Mouse (Mus musculus): ENCODE results near the gene Cir1. TPM values are rescaled to one million over a fixed set of nuclear protein-coding genes. Genes with fewer than 3 reads are reported as not detected.

Gene Cir1
- polyA plus RNA-seq, 1 experiment from 2014 or later: 19.6 TPM

DNA sequence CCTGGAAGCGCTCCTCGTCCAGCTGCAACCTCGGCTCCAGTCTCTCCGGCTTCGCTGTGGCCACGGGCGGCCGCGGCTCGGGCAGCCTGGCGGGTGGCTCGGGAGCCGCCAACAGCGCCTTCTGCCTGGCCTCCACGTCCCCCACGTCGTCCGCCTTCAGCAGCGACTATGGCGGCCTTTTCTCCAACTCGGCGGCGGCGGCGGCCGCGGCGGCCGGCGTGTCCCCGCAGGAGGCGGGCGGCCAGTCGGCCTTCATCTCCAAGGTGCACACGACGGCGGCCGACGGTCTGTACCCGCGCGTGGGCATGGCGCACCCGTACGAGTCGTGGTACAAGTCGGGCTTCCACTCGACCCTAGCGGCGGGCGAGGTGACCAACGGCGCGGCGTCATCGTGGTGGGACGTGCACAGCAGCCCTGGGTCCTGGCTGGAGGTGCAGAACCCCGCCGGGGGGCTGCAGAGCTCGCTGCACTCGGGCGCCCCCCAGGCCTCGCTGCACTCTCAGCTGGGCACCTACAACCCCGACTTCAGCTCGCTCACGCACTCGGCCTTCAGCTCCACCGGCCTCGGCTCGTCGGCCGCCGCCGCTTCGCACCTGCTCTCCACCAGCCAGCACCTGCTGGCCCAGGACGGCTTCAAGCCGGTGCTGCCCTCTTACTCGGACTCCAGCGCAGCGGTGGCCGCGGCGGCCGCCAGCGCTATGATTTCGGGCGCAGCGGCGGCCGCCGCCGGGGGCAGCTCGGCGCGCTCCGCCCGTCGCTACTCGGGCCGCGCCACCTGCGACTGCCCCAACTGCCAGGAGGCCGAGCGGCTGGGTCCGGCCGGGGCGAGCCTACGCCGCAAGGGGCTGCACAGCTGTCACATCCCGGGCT, 39.0 kb downstream of the Cir1 start:
- Histone ChIP-seq H3K4me2 (replicated peaks; ENCODE audit: low read depth) (peak overlapping the region; percentile 51), H3K4me3 (ENCODE audit: low read depth, low read length) (peak overlapping the region; percentile 34), H3K27me3 (ENCODE audit: control insufficient read depth, insufficient read depth, low read length) (peaks cover 13% of the 10 kb centered on the region), H3K9me3 (ENCODE audit: control insufficient read depth, low read length) (no peaks in the 10 kb centered on the region), H3K27ac (replicated peaks) (no peak overlapping the region), H3K4me1 (replicated peaks; ENCODE audit: control insufficient read depth, insufficient read depth) (0 out of 2 replicates have a peak, but pooled peaks cover 4% of the 10 kb centered on the region), H3K36me3 (ENCODE audit: control insufficient read depth, insufficient read depth, low read length) (no peaks in the 10 kb centered on the region), H3K9ac (ENCODE audit: low read length) (no peak overlapping the region)
- TF ChIP-seq EP300 (optimal IDR thresholded peaks at IDR 0.05) (no peak), CTCF (IDR thresholded peaks at IDR 0.05; ENCODE audit: low read depth) (no peak)
- peak; percentile 35 for ATAC-seq (ENCODE audit: low FRiP score, low TSS enrichment)
- WGBS: under 1% methylated on average over 84 of the region's 110 CpGs
- DNase-seq (ENCODE audit: low spot score): peak; percentile 41

- Histone ChIP-seq H3K4me1 (replicated peaks; ENCODE audit: control insufficient read depth, insufficient read depth) (0 out of 2 replicates have a peak, but pooled peaks cover 4% of the 10 kb centered on the region), H3K9ac (ENCODE audit: low read length) (no peak overlapping the region), H3K4me3 (ENCODE audit: low read depth, low read length) (peak overlapping the region; percentile 34), H3K36me3 (ENCODE audit: control insufficient read depth, insufficient read depth, low read length) (no peaks in the 10 kb centered on the region), H3K4me2 (replicated peaks; ENCODE audit: low read depth) (peak overlapping the region; percentile 51), H3K27me3 (ENCODE audit: control insufficient read depth, insufficient read depth, low read length) (peaks cover 10% of the 10 kb centered on the region), H3K27ac (replicated peaks) (no peak overlapping the region), H3K9me3 (ENCODE audit: control insufficient read depth, low read length) (no peaks in the 10 kb centered on the region)
- no peak for TF ChIP-seq EP300 (optimal IDR thresholded peaks at IDR 0.05)
- WGBS: 1% methylated on average over 51 of the region's 55 CpGs
- DNase-seq (ENCODE audit: low spot score) (no peak), ATAC-seq (ENCODE audit: low FRiP score, low TSS enrichment) (no peak)
These were observed 39.9 kb downstream of the Cir1 start for GRCm38 (mm10) chr2:73272351-73273248.

- ATAC-seq (ENCODE audit: low FRiP score, low TSS enrichment) (no peak), DNase-seq (ENCODE audit: low spot score) (peak; percentile 48)
- WGBS: 2% methylated on average over 48 of the region's 48 CpGs
- Histone ChIP-seq H3K27me3 (ENCODE audit: control insufficient read depth, insufficient read depth, low read length) (peaks cover 10% of the 10 kb centered on the region), H3K27ac (replicated peaks) (no peak within 1 kb of the TSS), H3K4me1 (replicated peaks; ENCODE audit: control insufficient read depth, insufficient read depth) (0 out of 2 replicates have a peak, but pooled peaks cover 4% of the 10 kb centered on the region), H3K4me2 (replicated peaks; ENCODE audit: low read depth) (peak within 1 kb of the TSS; percentile 51), H3K9me3 (ENCODE audit: control insufficient read depth, low read length) (no peaks in the 10 kb centered on the region), H3K36me3 (ENCODE audit: control insufficient read depth, insufficient read depth, low read length) (no peaks in the 10 kb centered on the region), H3K9ac (ENCODE audit: low read length) (no peak within 1 kb of the TSS), H3K4me3 (ENCODE audit: low read depth, low read length) (peak within 1 kb of the TSS; percentile 34)
- TF ChIP-seq CTCF (IDR thresholded peaks at IDR 0.05; ENCODE audit: low read depth): no peak
- TF ChIP-seq EP300 (optimal IDR thresholded peaks at IDR 0.05): no peak
These were observed 40.9 kb downstream of the Cir1 start, which contains the start of gene Sp9 for GRCm38 (mm10) chr2:73271459-73272161. TSS of gene Sp9 (plus strand) at chr2:73271925.

DNA sequence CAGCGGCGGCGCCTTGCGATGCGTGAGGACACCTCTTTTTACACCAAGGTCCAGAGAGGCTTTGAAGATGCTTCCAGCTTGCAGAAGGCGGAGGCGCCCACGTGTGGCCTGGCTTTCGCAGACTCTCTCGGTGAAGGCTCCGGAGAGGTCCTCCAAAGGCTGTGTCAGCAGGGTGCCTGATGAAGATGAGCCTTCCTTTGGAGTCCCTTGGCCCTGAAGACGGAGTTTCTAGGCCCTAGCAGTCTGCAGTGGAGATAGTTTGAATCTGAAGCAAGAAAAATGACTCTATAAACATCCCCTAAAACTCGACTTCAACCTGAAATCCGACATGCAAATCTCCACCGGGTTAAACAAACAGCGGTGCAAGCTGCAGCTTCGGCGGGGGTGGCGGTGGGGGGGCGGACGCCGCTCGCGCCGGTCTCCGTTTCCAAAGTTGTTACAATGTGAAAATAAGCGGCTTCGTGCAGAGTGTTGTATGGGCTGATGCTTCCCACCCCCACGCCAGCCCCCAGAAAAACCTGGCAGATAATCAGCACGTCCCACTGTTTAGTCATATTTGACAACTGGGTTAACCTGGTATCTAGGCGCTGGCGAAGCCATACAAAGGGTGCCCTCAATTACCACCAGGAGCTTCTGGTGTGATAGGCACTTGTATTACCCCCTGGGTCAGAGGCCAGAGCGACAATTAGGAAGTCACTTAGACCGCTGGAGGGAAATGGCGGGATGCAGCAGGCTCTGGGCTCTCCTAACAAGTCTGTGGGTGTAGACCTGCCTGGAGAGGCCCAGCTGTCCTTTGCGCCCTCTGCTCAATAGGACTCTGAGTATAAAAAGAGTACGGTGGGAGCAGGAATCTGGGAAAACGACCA, 41.7 kb downstream of the Cir1 start:
- peaks cover 14% of the 10 kb centered on the region for H3K27me3 ChIP-seq (ENCODE audit: control insufficient read depth, insufficient read depth, low read length)
- peak; percentile 33 for DNase-seq (ENCODE audit: low spot score)
- no peak overlapping the region for H3K4me2 ChIP-seq (replicated peaks; ENCODE audit: low read depth)

More for the DNA sequence above, 41.7 kb downstream of the Cir1 start:
- no peaks in the 10 kb centered on the region for H3K9me3 ChIP-seq (ENCODE audit: control insufficient read depth, low read length)
- no peak overlapping the region for H3K9ac ChIP-seq (ENCODE audit: low read length)
- no peak overlapping the region for H3K4me3 ChIP-seq (ENCODE audit: low read depth, low read length)
- 3% methylated on average over 38 of the region's 38 CpGs for WGBS
- ATAC-seq (ENCODE audit: low FRiP score, low TSS enrichment): no peak
- H3K4me1 ChIP-seq (replicated peaks; ENCODE audit: control insufficient read depth, insufficient read depth): 0 out of 2 replicates have a peak, but pooled peaks cover 4% of the 10 kb centered on the region
- no peaks in the 10 kb centered on the region for H3K36me3 ChIP-seq (ENCODE audit: control insufficient read depth, insufficient read depth, low read length)
- H3K27ac ChIP-seq (replicated peaks): no peak overlapping the region
- peak; percentile 42 for TF ChIP-seq CTCF (IDR thresholded peaks at IDR 0.05; ENCODE audit: low read depth)
- TF ChIP-seq EP300 (optimal IDR thresholded peaks at IDR 0.05): no peak
